Mouse (Mus musculus) adipocyte (in vitro differentiated cells): ENCODE data around the gene Kansl3.

Experiments used
- DNase-seq: peaks from one replicate; pipeline ENCODE4 v3.0.0-alpha.2; 2016; ENCODE audit warnings: low spot score

Gene Kansl3

GRCm38 (mm10) chr1:36293470-36293869 lies 75.5 kb downstream of the Kansl3 start:
- no peak for DNase-seq
